Mouse (Mus musculus) heart, postnatal 0 days (tissue): ENCODE data around the gene Oas1a. TPM values are rescaled to one million over a fixed set of nuclear protein-coding genes. Genes with fewer than 3 reads are reported as not detected.
"Not testable (repeated sequence)": the region's sequence is repeated elsewhere in the genome, so short reads cannot be mapped to it uniquely, and the experiment has no call there.

Experiments
- ATAC-seq: fragments of 200-750 bp; cut with Nextera tagmentation; 2 replicates; pipeline ENCODE4 v1.8.0; 2017; ENCODE audit warnings: low read depth, moderate number of reproducible peaks, moderate library complexity; ENCODE audit not compliant: insufficient read depth
- DNase-seq: peaks from one replicate; pipeline ENCODE4 v3.0.0-alpha.2; 2016; ENCODE audit warnings: low spot score
- H3K27ac ChIP-seq: fragments of 300-500 bp; sonication (generic); 2 replicates; pipeline ENCODE4 v1.5.1; 2014; ENCODE audit warnings: low read depth, mild to moderate bottlenecking
- H3K27me3 ChIP-seq: fragments of 300-500 bp; sonication (generic); 2 replicates; pipeline ENCODE4 v1.6.1; 2014; ENCODE audit warnings: low read length, mixed read lengths; ENCODE audit not compliant: control insufficient read depth, insufficient read depth
- H3K36me3 ChIP-seq: fragments of 300-500 bp; sonication (generic); replicated peaks from 2 replicates; pipeline ENCODE4 v1.6.1; 2014; ENCODE audit warnings: low read length, mixed read lengths; ENCODE audit not compliant: control insufficient read depth, insufficient read depth
- H3K4me1 ChIP-seq: fragments of 300-500 bp; sonication (generic); 2 replicates; pipeline ENCODE4 v1.6.1; 2014; ENCODE audit warnings: antibody characterized with exemption; ENCODE audit not compliant: control insufficient read depth, insufficient read depth
- H3K4me2 ChIP-seq: fragments of 300-500 bp; sonication (generic); 2 replicates; pipeline ENCODE4 v1.6.1; 2014; ENCODE audit warnings: low read depth, mild to moderate bottlenecking, low read length, moderate library complexity
- H3K4me3 ChIP-seq: fragments of 300-500 bp; sonication (generic); 2 replicates; pipeline ENCODE4 v1.5.1; 2014; ENCODE audit warnings: low read depth, low read length
- H3K9ac ChIP-seq: fragments of 300-500 bp; sonication (generic); replicated peaks from 2 replicates; pipeline ENCODE4 v1.6.1; 2014; ENCODE audit warnings: low read depth, low read length, mixed read lengths
- H3K9me3 ChIP-seq: fragments of 300-500 bp; sonication (generic); replicated peaks from 2 replicates; pipeline ENCODE4 v1.6.1; 2016; ENCODE audit warnings: low read length; ENCODE audit not compliant: control insufficient read depth
- CTCF ChIP-seq: IDR thresholded peaks from 2 replicates; pipeline ENCODE4 v1.5.1; 2016; ENCODE audit warnings: antibody characterized with exemption, control low read depth, low read depth
- EP300 ChIP-seq: IDR thresholded peaks from 2 replicates; pipeline ENCODE4 v1.6.1; 2016; ENCODE audit warnings: antibody characterized with exemption, low read depth
- WGBS: fragments of 180-500 bp; shearing (Covaris S2); extraction: QIAGEN DNeasy Blood & Tissue Kit; methylation state at CpG from one replicate; pipeline ENCODE4 v1.1.7; 2014; 5-methylcytosine and 5-hydroxymethylcytosine counted together
- polyA plus RNA-seq: library from polyadenylated mRNA; unstranded; fragments of >200 nt; fragmentation: Nextera tagmentation; extraction: Ambion mirVana; gene quantifications from 2 replicates; pipeline ENCODE4 v1.2.1, GENCODE M21; 2015
- total RNA-seq: library from RNA; depleted of rRNA; stranded (reverse); fragments of >200 nt; gene quantifications from 2 replicates; pipeline ENCODE4 v1.2.3, GENCODE M21; 2014; ENCODE audit warnings: low replicate concordance

The Oas1a gene
- total and polyA plus RNA-seq, 2 experiments from 2014 or later, result 1.5 to 2.0 TPM

- ATAC-seq, result no peak
- no peak for DNase-seq
- H3K9me3 ChIP-seq, result no peaks in the 10 kb centered on the region
- no peaks in the 10 kb centered on the region for H3K4me1 ChIP-seq
- H3K36me3 ChIP-seq, result no peaks in the 10 kb centered on the region
- no peak overlapping the region for H3K4me3 ChIP-seq
- H3K9ac ChIP-seq, result no peak overlapping the region
- no peak for TF ChIP-seq CTCF
- TF ChIP-seq EP300, result no peak
- no peak overlapping the region for H3K27ac ChIP-seq
- no peak overlapping the region for H3K4me2 ChIP-seq
- 60% methylated on average over 4 of the region's 4 CpGs for WGBS
- no peaks in the 10 kb centered on the region for H3K27me3 ChIP-seq
These were observed 30.5 kb upstream of the Oas1a start for GRCm38 (mm10) chr5:120937841-120938240.

GRCm38 (mm10) chr5:120933966-120934365 lies 26.6 kb upstream of the Oas1a start:
- no peak for DNase-seq
- Histone ChIP-seq H3K4me1 (no peaks in the 10 kb centered on the region), H3K9me3 (no peaks in the 10 kb centered on the region), H3K36me3 (no peaks in the 10 kb centered on the region), H3K4me2 (no peak overlapping the region), H3K9ac (no peak overlapping the region), H3K4me3 (no peak overlapping the region), H3K27ac (no peak overlapping the region), H3K27me3 (no peaks in the 10 kb centered on the region)
- 14% methylated on average over 5 of the region's 5 CpGs for WGBS
- no peak for TF ChIP-seq CTCF
- TF ChIP-seq EP300, result no peak
- no peak for ATAC-seq

GRCm38 (mm10) chr5:120927036-120927435 lies 19.7 kb upstream of the Oas1a start:
- H3K27ac ChIP-seq, result no peak overlapping the region
- H3K27me3 ChIP-seq, result no peaks in the 10 kb centered on the region
- no peaks in the 10 kb centered on the region for H3K4me1 ChIP-seq
- H3K4me3 ChIP-seq, result no peak overlapping the region
- no peak for ATAC-seq
- no peaks in the 10 kb centered on the region for H3K9me3 ChIP-seq
- no peak overlapping the region for H3K4me2 ChIP-seq
- H3K36me3 ChIP-seq, result no peaks in the 10 kb centered on the region
- no peak for DNase-seq
- no peak overlapping the region for H3K9ac ChIP-seq
- 0% methylated on average over 1 of the region's 1 CpGs for WGBS
- TF ChIP-seq EP300, result no peak
- peak; percentile 43 for TF ChIP-seq CTCF

- WGBS, result 30% methylated on average over 2 of the region's 2 CpGs
- DNase-seq, H3K9ac ChIP-seq, ATAC-seq, H3K27me3 ChIP-seq, H3K9me3 ChIP-seq, H3K4me1 ChIP-seq, H3K4me3 ChIP-seq, H3K36me3 ChIP-seq, H3K27ac ChIP-seq, H3K4me2 ChIP-seq: not testable (repeated sequence)
These were observed 19.0 kb upstream of the Oas1a start for GRCm38 (mm10) chr5:120926311-120926710.

GRCm38 (mm10) chr5:120924520-120924919 lies 17.2 kb upstream of the Oas1a start:
- H3K27me3 ChIP-seq, H3K36me3 ChIP-seq, ATAC-seq, H3K4me3 ChIP-seq, H3K9ac ChIP-seq, H3K9me3 ChIP-seq, H3K4me1 ChIP-seq, H3K27ac ChIP-seq, DNase-seq, H3K4me2 ChIP-seq: not testable (repeated sequence)
- 81% methylated on average over 4 of the region's 4 CpGs for WGBS

GRCm38 (mm10) chr5:120923969-120924368 lies 16.6 kb upstream of the Oas1a start:
- no peaks in the 10 kb centered on the region for H3K27me3 ChIP-seq
- H3K4me2 ChIP-seq, result no peak overlapping the region
- TF ChIP-seq CTCF (no peak), EP300 (no peak)
- H3K4me1 ChIP-seq, result no peaks in the 10 kb centered on the region
- 76% methylated on average over 4 of the region's 4 CpGs for WGBS
- no peak overlapping the region for H3K27ac ChIP-seq
- ATAC-seq (no peak), DNase-seq (no peak)
- H3K4me3 ChIP-seq, result no peak overlapping the region
- H3K9me3 ChIP-seq, result no peaks in the 10 kb centered on the region
- H3K9ac ChIP-seq, result no peak overlapping the region
- no peaks in the 10 kb centered on the region for H3K36me3 ChIP-seq
